Mouse (Mus musculus) thymus, adult 2 months (tissue): ENCODE data around the gene Mt4. TPM values are rescaled to one million over a fixed set of nuclear protein-coding genes. Genes with fewer than 3 reads are reported as not detected.

Experiments
- DNase-seq: peaks from one replicate; pipeline ENCODE4 v3.0.0; 2021
- H3K27ac ChIP-seq: fragments of 200-500 bp; 2 replicates; pipeline ENCODE4 v1.5.1; 2012; ENCODE audit warnings: low read length, control low read depth; ENCODE audit not compliant: control insufficient read depth, insufficient read depth
- H3K27me3 ChIP-seq: fragments of 200-500 bp; 2 replicates; pipeline ENCODE4 v1.6.1; 2012; ENCODE audit warnings: mild to moderate bottlenecking, low read length, moderate library complexity, mixed read lengths; ENCODE audit not compliant: control insufficient read depth, insufficient read depth
- H3K36me3 ChIP-seq: fragments of 200-500 bp; 2 replicates; pipeline ENCODE4 v1.6.1; 2012; ENCODE audit warnings: mild to moderate bottlenecking, low read length, moderate library complexity; ENCODE audit not compliant: control insufficient read depth, insufficient read depth
- H3K4me1 ChIP-seq: fragments of 200-500 bp; replicated peaks from 2 replicates; pipeline ENCODE4 v1.6.1; 2012; ENCODE audit warnings: low read length; ENCODE audit not compliant: control insufficient read depth, insufficient read depth
- H3K4me3 ChIP-seq: fragments of 200-500 bp; 2 replicates; pipeline ENCODE4 v1.5.1; 2012; ENCODE audit warnings: mild to moderate bottlenecking, low read length, control low read depth, moderate library complexity; ENCODE audit not compliant: control insufficient read depth, insufficient read depth
- CTCF ChIP-seq: fragments of 200-500 bp; IDR thresholded peaks from 2 replicates; pipeline ENCODE4 v1.5.1; 2012; ENCODE audit warnings: mild to moderate bottlenecking, control low read depth, low read length, moderate library complexity, borderline replicate concordance; ENCODE audit not compliant: control insufficient read depth, poor library complexity, insufficient read depth; ENCODE audit errors: extremely low read depth
- POLR2A ChIP-seq: fragments of 200-500 bp; IDR thresholded peaks from 2 replicates; pipeline ENCODE4 v1.6.1; 2012; ENCODE audit warnings: mild to moderate bottlenecking, low read length, control low read depth, moderate library complexity; ENCODE audit not compliant: control insufficient read depth, poor library complexity, insufficient read depth; ENCODE audit errors: extremely low read depth
- whole genome bisulfite sequencing: fragments of 180-500 bp; shearing (Covaris S2); methylation state at CpG from one replicate; pipeline ENCODE4 v1.1.7; 2018; 5-methylcytosine and 5-hydroxymethylcytosine counted together
- polyA plus RNA-seq: library from polyadenylated mRNA; depleted of rRNA; stranded (reverse); fragments of >200 nt; gene quantifications from 2 replicates; pipeline ENCODE4 v1.2.3, GENCODE M21; 2012

The Mt4 gene
- polyA plus RNA-seq, 1 experiment: 12.1 TPM

DNA sequence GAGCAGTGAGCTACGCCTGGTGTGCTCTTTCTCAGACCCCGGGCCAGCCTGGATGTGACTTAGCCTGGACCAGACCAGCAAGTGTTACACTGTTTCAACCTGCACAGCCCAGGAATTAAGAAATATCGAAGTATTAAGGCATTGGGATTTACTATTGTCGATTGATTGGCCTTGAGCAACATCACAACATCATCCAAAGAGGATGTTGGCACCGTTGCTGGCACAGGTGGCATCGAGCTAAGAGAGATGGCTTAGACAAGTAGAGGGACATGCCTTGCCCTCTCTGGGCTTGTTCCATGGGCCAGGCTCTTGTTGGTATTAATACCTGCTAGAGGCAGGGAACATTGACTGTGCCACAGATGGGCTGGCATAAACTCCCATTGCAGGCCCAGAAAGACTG, 1.4 kb upstream of the Mt4 start:
- H3K27ac ChIP-seq: no peak overlapping the region
- TF ChIP-seq CTCF (no peak), POLR2A (no peak)
- no peak for DNase-seq
- no peaks in the 10 kb centered on the region for H3K27me3 ChIP-seq
- H3K4me1 ChIP-seq: no peaks in the 10 kb centered on the region
- H3K4me3 ChIP-seq: no peak overlapping the region
- WGBS: 92% methylated on average over 6 of the region's 6 CpGs
- H3K36me3 ChIP-seq: no peaks in the 10 kb centered on the region

DNA sequence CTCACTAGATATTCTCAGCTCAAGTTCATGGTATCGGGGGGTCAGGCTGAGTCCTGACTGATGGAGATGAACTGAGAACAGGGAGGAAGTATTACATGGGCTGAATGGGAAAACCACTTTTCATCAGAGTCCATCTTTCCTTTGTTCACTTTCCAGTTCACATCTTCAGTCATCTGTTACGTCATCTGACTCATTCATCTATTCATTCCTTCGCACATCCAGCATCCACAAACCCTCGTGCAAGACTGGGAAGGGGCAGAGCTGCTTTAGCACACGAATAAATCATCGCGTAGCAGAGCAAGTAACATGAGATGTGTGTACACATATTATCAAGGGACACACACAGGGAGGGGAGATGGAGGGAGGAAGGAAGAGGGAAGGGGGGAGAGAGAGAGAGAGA, 805 bp upstream of the Mt4 start:
- no peak for DNase-seq
- no peaks in the 10 kb centered on the region for H3K36me3 ChIP-seq
- H3K27ac ChIP-seq: no peak overlapping the region
- TF ChIP-seq POLR2A: no peak
- TF ChIP-seq CTCF: no peak
- WGBS: 91% methylated on average over 7 of the region's 7 CpGs
- H3K4me1 ChIP-seq: no peaks in the 10 kb centered on the region
- no peak overlapping the region for H3K4me3 ChIP-seq
- no peaks in the 10 kb centered on the region for H3K27me3 ChIP-seq

DNA sequence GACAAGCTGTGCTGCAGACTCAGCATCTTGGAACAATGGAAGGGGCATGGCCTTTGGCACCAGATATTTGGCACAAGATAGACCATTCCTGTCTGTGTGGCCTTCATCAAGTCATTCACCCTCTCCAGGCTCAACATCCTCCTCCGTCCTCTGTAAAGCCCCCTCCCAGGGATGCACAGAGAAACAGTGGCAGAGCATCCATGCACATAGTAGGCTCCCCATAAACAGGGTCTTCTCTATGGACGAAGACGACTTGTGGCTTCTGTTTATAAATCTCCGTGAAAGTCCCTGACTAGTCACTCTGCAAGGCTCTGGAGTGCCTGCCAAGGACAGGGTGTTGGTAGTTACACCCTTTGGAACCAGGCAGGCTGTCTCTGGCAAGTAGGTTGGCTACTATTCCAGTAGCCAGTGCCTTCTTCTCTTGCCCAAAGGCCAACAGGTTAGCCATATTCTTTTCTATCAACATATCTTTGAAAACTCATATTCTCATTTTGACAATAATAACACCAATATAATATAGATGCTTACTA, 3.3 kb downstream of the Mt4 start:
- WGBS: 94% methylated on average over 4 of the region's 4 CpGs
- Histone ChIP-seq H3K27me3 (no peaks in the 10 kb centered on the region), H3K27ac (no peak overlapping the region), H3K4me3 (no peak overlapping the region), H3K4me1 (no peaks in the 10 kb centered on the region), H3K36me3 (no peaks in the 10 kb centered on the region)
- TF ChIP-seq POLR2A (no peak), CTCF (no peak)
- no peak for DNase-seq

DNA sequence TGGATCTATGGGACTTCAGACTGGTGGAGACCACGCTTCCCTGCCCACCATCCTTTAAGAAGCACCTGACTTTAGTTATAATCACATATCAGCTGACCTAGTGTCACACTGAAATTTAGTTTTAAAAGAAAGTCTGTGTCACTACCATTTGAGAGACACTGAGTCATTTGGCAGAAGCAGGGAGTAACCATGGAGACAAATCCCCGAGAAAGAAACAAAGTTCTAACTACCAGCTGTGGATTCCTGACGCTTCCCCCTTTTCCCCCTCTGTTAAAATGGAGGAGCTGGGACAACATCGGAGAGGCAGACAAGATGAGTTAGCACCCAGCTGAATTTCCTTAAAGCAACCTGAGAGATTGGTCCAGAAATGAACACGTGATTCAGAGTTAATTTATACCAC, 11.2 kb downstream of the Mt4 start:
- WGBS: 61% methylated on average over 5 of the region's 5 CpGs
- Histone ChIP-seq H3K4me3 (no peak overlapping the region), H3K27me3 (peaks cover under 1% of the 10 kb centered on the region; the same call in 1 of the 2 replicates), H3K4me1 (peaks cover 3% of the 10 kb centered on the region; the same call in 1 of the 2 replicates), H3K36me3 (no peaks in the 10 kb centered on the region), H3K27ac (no peak overlapping the region)
- no peak for DNase-seq
- no peak for TF ChIP-seq POLR2A
- TF ChIP-seq CTCF: no peak

DNA sequence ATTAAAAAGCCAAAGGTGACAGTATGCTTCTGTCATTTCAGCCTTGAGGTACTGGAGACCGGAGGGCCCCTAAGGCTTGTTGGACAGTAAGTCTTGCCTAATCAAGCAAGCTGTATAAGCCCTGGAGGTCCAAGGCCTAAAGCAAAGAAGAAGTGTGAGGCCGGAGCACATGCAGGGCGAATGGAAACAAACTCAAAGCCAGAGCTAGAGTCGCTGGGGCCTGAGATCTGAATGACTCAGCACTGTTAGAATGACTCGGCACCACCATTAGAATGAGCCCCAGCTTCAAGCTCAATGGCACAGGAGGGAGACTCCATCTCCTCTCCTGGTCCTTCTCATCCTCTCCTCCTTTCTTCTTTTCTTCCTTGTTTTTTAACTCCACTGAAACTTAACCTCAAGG, 13.9 kb downstream of the Mt4 start:
- H3K4me3 ChIP-seq: no peak overlapping the region
- peaks cover 3% of the 10 kb centered on the region; the same call in 1 of the 2 replicates for H3K27me3 ChIP-seq
- no peak for TF ChIP-seq CTCF
- TF ChIP-seq POLR2A: no peak
- WGBS: 55% methylated on average over 5 of the region's 5 CpGs
- H3K27ac ChIP-seq: no peak overlapping the region
- DNase-seq: no peak
- no peaks in the 10 kb centered on the region for H3K36me3 ChIP-seq
- peaks cover 3% of the 10 kb centered on the region; the same call in 1 of the 2 replicates for H3K4me1 ChIP-seq

DNA sequence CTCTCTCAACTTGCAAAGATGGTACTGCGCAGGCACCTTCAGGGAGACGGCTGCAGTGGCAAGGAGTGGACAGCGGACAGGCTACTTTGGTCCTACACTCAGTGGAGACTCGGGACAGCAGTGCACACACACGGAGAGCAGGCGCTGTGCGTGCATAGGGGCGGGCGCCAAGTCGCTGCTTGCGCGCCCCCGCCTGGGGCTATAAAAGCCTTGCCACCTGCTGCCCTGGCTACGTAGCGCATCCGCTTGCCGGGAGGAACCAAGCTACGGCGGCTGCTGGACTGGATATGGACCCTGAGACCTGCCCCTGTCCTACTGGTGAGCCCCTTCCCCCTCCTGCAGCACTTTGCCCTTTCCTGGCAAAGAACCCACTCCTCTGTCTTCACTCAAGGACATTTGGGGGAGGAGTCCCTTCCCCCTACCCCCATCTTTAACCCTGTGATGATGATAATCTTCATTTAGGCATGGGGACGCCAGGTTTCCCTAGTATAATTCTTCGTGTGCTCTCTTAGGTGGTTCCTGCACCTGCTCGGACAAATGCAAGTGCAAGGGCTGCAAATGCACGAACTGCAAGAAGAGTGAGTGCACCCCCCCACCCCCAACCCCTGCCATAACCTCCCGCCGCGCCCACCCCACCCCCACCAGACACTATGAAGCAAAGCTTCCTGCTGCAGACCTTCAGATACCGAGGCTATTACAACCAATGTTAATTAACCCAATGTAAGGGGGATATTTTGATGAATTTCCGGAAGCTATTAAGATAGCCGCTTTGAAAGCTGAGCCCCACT, 15.7 kb downstream of the Mt4 start, which contains the start of gene Mt3:
TSS of gene Mt3 (plus strand) at position 95 of the 788 bp plus-strand sequence.
- peak; percentile 12 for DNase-seq
- WGBS: 5% methylated on average over 29 of the region's 29 CpGs
- peaks cover 3% of the 10 kb centered on the region; the same call in 1 of the 2 replicates for H3K4me1 ChIP-seq
- H3K27ac ChIP-seq: no peak within 1 kb of the TSS
- H3K36me3 ChIP-seq: no peaks in the 10 kb centered on the region
- TF ChIP-seq POLR2A (no peak), CTCF (no peak)
- H3K27me3 ChIP-seq: peaks cover 3% of the 10 kb centered on the region; the same call in 1 of the 2 replicates
- no peak within 1 kb of the TSS for H3K4me3 ChIP-seq
